Mouse (Mus musculus) kidney, adult 11 months (tissue): ENCODE data around the gene Ganc.

Source experiments
- DNase-seq: peaks from one replicate; pipeline ENCODE4 v3.0.0; 2022

The Ganc gene

GRCm38 (mm10) chr2:120454987-120455386, 51.3 kb downstream of the Ganc start:
- no peak for DNase-seq

- no peak for DNase-seq
These were observed 52.0 kb downstream of the Ganc start, which contains the start of gene Capn3 for GRCm38 (mm10) chr2:120455719-120456118. TSS of gene Capn3 (plus strand) at chr2:120456019.

- no peak for DNase-seq
These were observed 56.5 kb downstream of the Ganc start for GRCm38 (mm10) chr2:120460216-120460615.

- no peak for DNase-seq
These were observed 59.6 kb downstream of the Ganc start for GRCm38 (mm10) chr2:120463328-120463727.

- no peak for DNase-seq
These were observed 60.4 kb downstream of the Ganc start for GRCm38 (mm10) chr2:120464091-120464490.

- no peak for DNase-seq
These were observed 61.2 kb downstream of the Ganc start for GRCm38 (mm10) chr2:120464732-120465396.

- no peak for DNase-seq
These were observed 61.7 kb downstream of the Ganc start for GRCm38 (mm10) chr2:120465397-120465785.

GRCm38 (mm10) chr2:120468011-120468410, 64.3 kb downstream of the Ganc start:
- DNase-seq, result no peak

GRCm38 (mm10) chr2:120469220-120469619, 65.5 kb downstream of the Ganc start:
- no peak for DNase-seq

- no peak for DNase-seq
These were observed 66.0 kb downstream of the Ganc start for GRCm38 (mm10) chr2:120469715-120470114.

- DNase-seq, result no peak
These were observed 67.2 kb downstream of the Ganc start for GRCm38 (mm10) chr2:120470856-120471255.

- DNase-seq, result no peak
These were observed 72.8 kb downstream of the Ganc start for GRCm38 (mm10) chr2:120476277-120477087.

GRCm38 (mm10) chr2:120478600-120478999, 74.9 kb downstream of the Ganc start:
- DNase-seq, result peak; percentile 79

GRCm38 (mm10) chr2:120481921-120482320, 78.2 kb downstream of the Ganc start:
- DNase-seq, result no peak

- DNase-seq, result peak; percentile 55
These were observed 79.1 kb downstream of the Ganc start for GRCm38 (mm10) chr2:120482506-120483389.

- DNase-seq, result no peak
These were observed 80.5 kb downstream of the Ganc start for GRCm38 (mm10) chr2:120484241-120484640.

- DNase-seq, result no peak
These were observed 89.6 kb downstream of the Ganc start for GRCm38 (mm10) chr2:120493254-120493653.

GRCm38 (mm10) chr2:120496511-120496910, 92.8 kb downstream of the Ganc start:
- no peak for DNase-seq

GRCm38 (mm10) chr2:120499971-120500471, 96.3 kb downstream of the Ganc start:
- no peak for DNase-seq

- no peak for DNase-seq
These were observed 97.6 kb downstream of the Ganc start for GRCm38 (mm10) chr2:120501136-120501918.

GRCm38 (mm10) chr2:120501931-120502604, 98.4 kb downstream of the Ganc start:
- no peak for DNase-seq

GRCm38 (mm10) chr2:120502605-120502990, 98.9 kb downstream of the Ganc start:
- DNase-seq, result no peak
